Mouse (Mus musculus) gastrocnemius, postnatal 36 days (tissue): ENCODE measurements around the gene Atp10b. TPM values are rescaled to one million over a fixed set of nuclear protein-coding genes. Genes with fewer than 3 reads are reported as not detected.

Source experiments
- DNase-seq, 2 experiments: peaks; one replicate each; pipeline ENCODE4 v3.0.0; 2022
- intact Hi-C: fragments of 180-260 bp; cut with DNase I; formaldehyde crosslinking; loops from one replicate; pipeline ENCODE4 v1.15.1; 2025
- total RNA-seq, 2 experiments: library from RNA; stranded (reverse); gene quantifications; 2 replicates each; pipeline ENCODE4 v1.2.3; 2021

Gene Atp10b
- total RNA-seq, 2 experiments from 2014 or later, result not detected

DNA sequence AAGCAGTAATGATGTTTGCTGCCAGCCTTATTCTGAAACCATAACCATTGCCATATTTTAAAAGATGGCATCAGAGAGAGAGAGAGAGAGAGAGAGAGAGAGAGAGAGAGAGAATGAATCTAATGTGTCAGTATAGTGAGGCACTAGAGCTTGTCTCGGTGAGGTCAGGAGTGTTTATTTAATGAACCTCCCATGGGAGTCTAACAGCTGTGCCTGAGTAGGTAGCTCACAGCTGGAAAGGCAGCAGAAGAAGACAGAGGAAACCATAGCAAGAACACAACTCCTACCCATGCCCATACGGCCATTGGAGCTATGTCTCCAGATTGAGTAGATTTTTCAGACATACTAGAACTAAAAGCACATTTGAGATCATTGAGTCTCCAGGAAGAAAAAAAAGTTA lies 49.1 kb downstream of the Atp10b start:
- intact Hi-C loops, result no loop called here
- DNase-seq, result no peak

DNA sequence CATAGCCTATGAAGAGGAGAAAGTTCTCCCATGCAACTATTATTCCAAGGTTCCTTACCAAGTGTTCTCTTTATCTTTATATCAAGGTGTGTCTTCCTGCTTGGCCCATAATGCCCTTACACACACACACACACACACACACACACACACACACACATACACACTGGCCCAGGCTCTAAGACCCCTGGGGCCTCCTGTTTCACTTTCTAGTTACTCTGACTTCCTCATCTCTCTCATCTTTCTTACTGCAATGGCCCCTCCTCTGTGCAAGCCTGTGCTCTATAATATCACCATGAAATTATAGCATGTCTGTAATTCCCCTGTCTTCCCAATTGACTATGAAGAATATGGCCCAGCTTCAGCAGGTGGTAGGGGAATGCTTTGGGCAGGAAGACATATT lies 49.7 kb downstream of the Atp10b start:
- DNase-seq, result no peak
- intact Hi-C loops, result no loop called here

DNA sequence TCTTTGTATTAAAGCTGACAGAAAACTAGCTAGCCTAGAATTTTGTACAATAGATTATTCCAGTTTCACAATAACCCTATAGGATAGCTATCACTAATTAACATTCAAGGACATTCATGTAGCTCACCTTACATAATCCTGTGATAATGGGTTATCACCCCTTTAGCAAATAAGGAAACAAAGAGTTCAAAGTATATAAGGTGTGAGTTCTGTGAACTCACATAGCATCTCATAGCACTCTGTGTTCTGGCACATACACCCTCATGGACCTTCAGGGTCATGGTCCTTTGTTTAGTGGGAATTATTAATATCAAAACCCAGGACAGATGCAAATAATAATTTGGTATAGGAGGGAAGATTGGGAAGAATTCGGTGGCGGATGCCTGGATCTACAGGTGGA lies 50.4 kb downstream of the Atp10b start:
- no peak for DNase-seq
- intact Hi-C loops, result no loop called here

DNA sequence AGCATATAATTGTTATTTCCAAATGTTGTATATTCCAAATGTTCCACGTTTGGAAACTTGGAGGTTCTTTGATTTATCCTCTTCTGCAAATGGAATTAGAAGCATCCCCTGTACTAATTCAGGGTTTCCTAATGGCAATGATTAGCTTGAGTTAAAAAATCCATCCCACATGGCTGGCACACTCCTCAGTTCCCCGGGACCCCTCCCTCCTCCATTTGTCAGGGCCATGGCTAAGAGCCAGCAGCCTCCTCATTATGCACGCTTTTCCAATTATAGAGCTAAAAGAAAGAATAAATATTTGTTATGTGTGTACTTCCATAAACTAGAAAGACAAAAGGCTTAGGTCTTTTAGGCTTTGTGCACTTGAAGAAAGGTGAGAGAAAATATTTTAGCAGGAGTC lies 53.9 kb downstream of the Atp10b start:
- intact Hi-C loops, result no loop called here
- DNase-seq, result no peak

DNA sequence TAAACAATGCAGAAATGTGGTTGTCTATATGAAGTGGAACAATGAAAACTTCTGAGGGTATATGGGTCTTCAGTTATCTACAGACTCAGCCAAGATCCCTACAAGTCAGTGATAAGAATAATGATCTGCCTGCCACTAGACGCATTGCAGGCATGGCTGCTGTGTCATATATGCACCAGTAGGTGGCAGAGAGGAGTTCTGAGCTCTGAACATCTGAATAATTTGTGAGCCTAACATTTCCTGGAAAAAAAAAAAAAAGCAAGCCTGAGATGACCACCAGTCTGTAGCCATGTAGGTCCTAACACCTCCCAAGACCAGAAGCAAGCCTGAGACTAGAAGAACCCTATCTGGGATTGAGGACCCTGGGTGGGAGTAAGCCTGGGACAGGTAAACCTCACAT lies 63.5 kb downstream of the Atp10b start:
- intact Hi-C loops, result no loop called here
- DNase-seq, result no peak

DNA sequence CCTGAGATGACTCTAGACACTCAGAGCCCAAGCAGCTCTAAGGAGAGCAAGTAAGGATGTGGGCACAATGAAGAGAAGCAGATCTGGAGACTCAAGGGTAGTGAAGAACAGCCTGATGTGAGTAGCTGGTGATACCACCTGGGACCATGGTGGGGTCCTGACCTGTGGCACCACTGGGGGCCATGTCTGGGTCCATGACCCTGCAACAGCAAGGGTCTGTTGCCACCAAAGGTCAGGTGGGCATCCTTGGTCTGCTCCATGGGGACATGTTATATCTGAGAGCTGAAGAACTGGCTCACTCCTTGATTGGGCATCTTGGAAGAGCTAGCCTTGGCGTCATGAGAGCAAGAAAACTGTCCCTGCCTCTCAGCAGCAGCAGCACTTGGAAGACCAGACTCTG lies 64.1 kb downstream of the Atp10b start:
- intact Hi-C loops, result no loop called here
- DNase-seq, result no peak

DNA sequence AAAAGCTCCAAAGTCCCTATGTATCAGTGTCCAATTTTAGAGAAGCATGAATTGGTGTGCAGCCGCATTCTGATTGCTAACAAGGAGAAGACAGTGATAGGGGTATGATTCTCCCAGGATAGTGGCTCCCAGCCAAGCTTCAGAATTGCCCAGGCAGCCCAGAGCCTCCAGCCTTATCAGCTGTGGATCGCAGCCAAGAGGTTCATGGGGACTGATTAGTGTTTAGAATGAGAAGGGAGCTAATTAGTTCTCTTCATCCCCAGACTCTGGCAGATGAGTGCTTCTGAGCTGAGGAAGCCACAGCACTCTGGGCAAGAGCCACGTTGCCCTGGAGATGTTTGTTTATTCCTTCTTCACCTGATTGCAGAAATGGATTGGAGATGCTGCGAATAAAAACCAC lies 67.3 kb downstream of the Atp10b start:
- no peak for DNase-seq
- intact Hi-C loops, result no loop called here

DNA sequence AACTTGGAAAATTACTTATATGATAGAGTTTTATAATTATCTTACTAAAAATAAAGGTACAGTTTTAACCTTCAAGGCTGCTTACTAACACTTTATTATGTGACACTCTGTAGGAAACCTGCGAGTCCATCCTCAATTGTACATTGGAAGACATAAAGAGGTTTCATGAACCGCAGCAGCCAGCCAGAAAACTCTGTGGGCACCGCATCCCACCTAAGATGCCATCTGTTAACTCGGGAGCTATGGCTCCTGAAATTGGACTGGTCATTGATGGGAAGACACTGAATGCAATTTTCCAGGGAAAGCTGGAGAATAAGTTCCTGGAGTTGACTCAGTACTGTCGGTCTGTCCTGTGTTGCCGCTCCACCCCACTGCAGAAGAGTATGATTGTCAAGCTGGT lies 80.6 kb downstream of the Atp10b start:
- DNase-seq, result no peak
- intact Hi-C loops, result no loop called here

DNA sequence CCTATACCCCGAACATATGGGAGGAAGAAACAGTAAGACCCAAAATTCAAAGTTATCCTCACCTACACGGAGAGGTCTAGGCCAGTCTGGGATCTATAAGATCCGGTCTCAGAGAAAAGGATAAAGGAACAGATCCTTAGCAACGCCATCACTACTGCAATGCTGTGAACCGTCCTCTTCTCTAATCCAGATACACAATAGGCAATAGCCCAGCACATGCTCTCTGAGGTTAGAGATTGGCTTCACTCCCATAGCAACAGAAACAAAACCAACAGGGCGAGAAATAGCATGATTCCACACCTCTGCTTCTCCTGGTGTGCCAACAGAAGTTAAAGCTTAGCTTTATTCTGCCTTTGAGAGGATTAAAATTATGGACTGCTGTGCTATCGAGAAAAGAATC lies 82.4 kb downstream of the Atp10b start:
- intact Hi-C loops, result no loop called here
- DNase-seq, result no peak

DNA sequence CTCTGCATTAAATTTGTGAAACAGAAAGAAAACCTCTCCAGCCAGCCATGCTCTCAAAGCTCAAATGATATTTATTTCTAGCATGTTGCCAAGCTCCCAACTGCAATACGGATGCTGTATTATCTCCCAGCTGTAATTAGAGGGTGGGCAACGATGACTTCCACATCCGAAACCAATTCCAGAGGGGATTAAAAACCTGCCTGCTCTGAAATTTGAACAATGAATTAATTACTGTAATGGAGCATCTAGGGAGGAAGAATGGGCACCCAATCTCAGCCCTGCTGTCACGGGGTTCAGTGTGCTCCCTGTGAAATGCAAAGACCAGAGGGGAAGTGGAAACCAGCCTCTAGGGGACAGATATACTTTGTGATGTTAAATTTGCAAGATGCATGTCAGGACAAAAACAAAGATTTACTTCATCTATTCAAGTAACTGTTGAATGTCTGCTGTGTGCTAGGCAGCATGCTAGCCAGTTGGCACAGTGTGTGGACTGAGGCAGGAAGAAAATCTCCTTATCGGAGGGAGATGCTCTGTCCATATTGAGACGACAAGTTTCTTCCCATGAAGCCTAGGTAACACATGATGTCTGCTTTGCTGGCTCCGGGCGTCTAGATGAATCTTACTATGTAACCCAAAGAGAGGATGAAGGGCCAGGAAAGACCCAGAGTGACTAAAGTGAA lies 86.8 kb downstream of the Atp10b start:
- intact Hi-C loops, result no loop called here
- no peak for DNase-seq

DNA sequence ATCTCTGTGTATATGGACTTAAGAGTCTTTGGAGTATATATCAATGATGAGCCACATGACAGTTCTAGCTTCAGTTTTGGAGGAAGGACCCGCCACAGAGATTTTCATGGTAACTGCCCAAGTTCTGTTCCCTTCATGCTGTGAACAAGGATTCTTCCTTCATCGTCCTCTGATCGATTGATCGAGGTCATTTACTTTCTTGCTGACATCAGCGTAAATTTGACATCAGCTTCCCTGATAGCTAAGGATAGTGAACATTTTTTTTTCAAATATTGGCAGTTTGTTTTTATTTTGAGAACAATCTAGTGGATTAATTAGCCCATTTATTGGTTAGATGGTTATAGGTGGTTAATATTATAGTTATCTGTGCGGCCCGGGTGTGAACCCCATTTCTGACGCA lies 90.1 kb downstream of the Atp10b start:
- no peak for DNase-seq
- intact Hi-C loops, result no loop called here

DNA sequence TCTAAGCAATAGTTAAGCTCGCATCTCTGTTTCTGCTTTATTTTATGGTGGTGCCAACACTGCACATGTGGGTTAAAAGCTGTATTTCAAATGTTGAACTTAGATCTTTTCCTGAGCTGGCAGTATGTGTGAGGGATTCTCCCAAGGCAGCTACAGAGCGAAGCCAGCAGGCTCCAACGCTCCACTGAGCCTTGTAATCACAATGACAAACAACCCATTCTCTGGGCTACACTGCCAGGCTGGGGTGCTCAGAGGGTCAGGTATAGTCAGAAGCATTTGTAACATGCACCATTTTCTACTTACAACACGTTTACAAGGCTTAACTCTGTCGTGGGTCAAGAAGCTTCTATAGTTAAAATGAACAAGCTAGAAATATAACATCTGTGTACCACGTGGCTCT lies 103.4 kb downstream of the Atp10b start:
- no peak for DNase-seq
- intact Hi-C loops, result no loop called here

DNA sequence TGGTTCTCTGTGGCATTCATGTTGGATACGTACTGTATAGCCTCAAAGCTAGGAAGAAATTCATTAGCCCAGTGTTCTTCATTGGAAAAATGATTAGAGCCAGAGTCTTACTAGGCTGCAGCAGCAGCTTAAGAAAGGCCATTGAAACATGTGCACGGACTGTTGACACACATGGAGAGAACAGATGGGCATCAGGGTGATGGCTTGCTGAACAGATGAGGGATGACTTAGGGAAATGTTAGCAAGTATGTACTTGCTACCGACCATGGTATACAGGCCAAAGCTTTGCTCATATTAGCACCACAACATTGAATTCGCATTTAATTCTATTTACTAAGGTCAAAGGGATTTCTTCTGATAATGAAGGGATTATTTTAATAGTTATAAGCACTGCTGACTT lies 105.6 kb downstream of the Atp10b start:
- intact Hi-C loops, result no loop called here
- DNase-seq, result no peak

DNA sequence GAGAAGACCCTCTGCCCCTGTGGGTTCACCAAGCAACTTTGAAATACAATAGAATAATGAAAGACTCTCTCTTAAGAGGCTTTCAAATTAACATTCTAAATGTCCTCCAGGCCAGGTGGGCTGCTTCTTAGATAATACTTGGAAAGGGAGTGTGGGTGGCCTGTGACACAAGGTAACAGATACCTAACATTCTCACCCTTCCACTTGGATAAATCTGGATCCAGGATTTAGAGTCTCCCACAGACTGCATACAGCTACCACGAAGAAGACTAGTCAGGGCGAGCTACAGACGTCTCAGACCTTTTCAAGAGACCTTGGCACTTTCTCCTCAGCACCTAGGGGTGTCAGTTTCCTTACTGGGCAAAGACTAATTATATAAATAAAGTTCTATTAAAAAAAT lies 107.6 kb downstream of the Atp10b start:
- no peak for DNase-seq
- intact Hi-C loops, result no loop called here

DNA sequence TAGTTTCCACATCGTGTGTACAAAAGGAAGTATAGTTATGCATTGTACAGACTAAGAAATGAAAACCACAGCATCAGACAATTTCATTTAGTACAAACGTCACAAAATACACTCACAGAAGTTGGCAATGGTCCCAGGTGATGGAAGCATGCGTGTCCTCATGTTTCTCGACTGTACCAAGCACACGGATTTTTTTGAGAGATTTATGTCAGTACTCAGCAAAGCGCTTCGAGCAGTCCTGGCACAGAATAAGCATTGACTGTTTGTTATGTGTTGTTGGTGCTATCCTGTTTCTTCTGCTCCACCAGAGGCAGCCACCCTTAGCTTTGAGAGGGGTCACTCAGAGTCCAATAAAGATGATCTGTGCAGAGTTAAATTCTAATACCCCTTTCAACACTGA lies 108.1 kb downstream of the Atp10b start:
- intact Hi-C loops, result no loop called here
- no peak for DNase-seq

DNA sequence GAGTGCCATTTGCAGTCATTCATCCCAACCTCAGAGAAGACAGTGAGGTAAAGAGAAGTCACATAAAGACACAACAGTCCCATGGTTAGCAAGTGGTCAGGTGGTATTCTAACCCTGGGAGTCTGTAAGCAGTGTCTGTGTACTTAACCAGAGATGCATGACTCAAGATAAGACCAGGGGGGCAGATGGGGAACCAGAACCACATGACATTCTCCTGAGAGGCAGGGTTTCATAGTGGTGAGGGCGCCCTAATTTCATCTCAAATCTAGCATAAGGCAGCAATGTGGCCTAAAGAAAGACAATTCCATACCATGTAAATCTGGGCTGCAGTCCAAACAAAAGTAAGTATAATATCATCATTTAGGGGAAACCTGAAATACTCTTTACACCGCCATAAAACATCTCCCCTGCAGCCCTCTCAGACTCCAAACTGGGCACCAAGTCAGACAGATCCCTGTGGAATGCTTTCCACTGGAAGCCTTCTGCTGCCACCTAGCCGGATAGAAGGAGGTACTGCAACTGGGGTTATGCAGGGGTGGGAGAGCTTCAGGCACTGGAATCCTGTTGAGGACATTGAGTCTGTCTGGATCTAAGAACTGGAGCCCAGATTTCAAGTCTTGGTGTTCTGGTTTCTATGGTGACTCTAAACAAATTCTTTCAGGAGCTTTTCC lies 114.0 kb downstream of the Atp10b start:
- peak in 1 of 2 experiments; percentile 15 for DNase-seq

DNA sequence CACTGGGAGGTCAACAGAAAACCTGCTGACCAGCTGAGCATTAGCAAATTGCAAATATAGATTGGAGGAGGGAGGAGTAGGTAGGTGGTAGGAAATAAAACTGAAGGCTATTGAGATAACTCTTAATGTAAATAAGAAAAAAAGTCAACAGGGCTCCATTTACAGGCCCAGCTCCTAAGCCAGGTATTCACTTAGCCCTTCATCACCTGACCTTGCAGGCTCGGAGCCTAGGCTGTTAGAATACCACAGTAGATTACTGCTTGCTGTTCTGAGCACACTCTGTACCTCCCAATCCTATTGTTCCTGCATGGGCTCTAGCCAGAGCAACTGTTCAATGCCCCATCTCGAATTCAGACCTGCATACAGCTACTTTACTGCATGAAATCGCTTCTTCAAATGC lies 117.8 kb downstream of the Atp10b start:
- no peak for DNase-seq
- intact Hi-C loops, result no loop called here

More for the DNA sequence above, 114.0 kb downstream of the Atp10b start:
- intact Hi-C loops, result no loop called here

DNA sequence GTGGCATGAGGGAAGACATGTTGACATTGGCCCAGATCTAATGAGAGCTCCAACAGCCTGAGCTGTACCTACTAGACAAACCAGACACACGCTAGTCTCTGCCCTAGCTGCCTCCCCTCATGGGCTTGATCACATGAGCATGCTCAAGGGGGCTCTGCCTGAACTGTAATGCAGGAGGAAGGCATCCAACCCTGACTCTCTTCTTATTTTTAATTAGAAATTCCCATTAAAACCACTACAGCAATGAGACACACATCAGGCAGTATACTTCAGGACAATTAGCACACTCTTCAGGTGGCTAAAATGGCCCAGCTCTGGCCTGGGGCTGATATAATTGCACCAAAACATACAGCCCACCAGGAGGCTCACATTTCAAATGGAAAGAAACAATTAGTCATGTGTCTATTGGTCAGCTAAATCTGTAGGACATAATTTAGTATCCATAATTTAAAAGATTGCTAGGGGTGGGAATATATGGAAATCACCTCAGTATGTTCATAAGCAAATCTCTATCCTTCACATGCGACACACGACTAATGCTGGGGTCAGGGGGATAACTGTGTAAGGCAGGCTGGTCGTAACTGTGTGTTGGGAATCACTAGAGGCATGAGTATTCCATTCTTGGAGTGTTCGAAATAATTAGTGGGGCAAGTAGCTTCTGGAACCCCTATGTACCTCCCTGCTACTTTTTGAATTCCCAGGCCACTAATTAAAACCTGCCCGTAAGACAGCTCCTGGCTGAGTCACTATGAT lies 120.0 kb downstream of the Atp10b start:
- no peak for DNase-seq
- intact Hi-C loops, result no loop called here

DNA sequence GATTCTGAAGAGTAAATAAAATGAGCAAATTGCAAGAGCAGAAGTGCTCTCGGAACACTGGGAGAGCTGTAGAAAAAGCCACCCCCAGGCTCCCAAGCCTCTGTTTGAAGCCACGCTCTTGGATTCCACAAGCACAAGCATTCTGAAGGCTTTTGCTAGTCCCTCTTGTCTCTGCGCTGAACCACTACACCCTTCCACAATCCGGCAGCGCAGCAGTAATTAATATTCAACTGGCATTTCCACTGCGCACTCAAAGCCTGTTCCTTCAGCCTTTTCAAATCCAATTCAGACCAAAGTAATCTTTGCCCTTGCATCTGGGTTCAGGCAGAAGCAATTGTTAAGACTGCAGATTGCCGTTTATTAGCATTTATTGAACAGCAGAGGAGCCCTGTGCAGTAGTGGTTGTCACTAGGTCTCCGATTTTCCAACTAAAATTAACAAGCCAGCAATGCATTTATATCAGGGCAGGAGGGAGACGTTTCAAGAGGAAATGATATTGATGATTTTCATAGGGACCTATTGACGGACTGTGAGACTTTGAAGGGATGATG lies 120.7 kb downstream of the Atp10b start:
- no peak for DNase-seq
- intact Hi-C loops, result no loop called here

DNA sequence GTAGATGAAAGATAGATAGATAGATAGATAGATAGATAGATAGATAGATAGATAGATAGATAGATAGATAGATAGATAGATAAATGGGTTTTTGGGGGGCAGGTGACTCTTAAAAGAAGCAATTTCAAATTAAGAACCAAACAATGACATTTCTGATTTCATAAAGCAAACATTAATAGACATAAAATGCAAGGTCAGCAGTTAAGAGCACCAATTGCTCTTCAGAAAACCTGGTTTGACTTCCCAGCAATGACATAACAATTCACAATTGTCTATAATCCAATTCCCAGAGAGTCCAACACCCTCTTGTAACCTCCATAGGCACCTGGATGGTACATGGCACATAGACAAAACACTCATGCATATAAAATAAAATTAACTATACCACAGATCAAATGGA lies 124.2 kb downstream of the Atp10b start:
- DNase-seq, result no peak
- intact Hi-C loops, result no loop called here

DNA sequence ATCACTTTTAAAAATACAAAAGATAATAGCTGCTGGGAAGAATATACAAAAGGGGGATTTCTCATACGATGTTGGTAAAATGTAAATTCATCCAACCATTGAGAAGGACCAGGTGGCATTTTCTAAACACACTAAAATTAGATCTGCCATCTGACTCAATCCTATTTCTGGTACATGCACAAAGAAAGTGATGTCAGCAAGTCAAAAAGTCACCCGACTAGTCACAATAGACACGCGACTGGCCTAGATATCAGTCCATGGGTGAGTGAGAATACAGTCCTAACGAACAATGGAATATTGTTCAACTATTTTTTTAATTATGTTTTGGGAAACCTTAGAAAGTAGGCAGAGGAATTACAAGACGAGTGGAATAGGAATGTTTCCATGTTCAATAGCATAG lies 147.9 kb downstream of the Atp10b start:
- no peak for DNase-seq
- intact Hi-C loops, result no loop called here

DNA sequence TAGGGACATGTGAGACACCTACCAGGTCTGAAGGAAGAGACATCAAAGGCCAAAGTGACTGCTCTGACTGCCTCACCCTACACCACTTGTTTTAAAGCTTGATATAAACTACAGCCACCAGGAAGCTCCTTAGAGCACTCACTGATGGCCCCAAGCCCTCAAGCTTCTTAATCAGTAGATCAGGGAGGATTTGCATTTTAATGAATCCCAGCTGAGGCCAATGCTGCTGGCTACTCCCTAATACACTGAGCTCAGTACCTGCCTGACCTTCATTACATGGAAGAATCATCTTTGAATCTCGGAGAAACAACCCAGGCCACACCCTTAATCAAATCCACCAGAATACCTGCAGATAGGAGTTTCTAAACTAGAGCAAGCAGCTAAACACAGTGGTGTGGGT lies 161.3 kb downstream of the Atp10b start:
- no peak for DNase-seq
- intact Hi-C loops, result no loop called here
